Mouse (Mus musculus): ENCODE measurements at regions not wholly inside any gene's neighbourhood (a gene's known extent, or its start where the extent isn't known, plus 50 kb on each side); places are given as distances from the start of the nearest gene placed in this dataset.

- DNase-seq, result no peak
- no peak for TF ChIP-seq CTCF (IDR thresholded peaks at IDR 0.05)
- Histone ChIP-seq H3K4me3 (no peak overlapping the region), H3K27ac (no peak overlapping the region)
- intact Hi-C loops (cut with DNase I), result no loop called here
Observed at GRCm38 (mm10) chr2:101083813-101084212, 540.7 kb upstream of the Rag2 start.

DNA sequence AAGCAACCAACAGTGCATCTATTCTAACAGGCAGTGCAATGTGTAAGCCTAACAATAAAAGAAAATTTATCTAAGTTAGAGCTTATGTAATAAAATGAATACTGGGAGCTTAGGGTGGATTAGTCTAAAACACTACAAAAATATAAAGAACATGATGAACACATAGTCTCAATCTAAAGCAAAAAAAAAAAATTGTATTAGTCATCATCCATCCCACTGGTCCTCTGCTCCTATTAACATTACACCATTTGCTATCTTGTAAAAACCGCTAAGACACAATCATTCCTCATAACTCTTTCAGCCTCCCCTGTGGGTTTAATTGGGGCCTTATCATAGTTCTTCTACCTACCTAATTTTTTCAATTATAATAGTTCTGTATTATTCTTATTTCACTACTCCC lies 539.9 kb upstream of the Rag2 start:
- Histone ChIP-seq H3K4me3 (no peak overlapping the region), H3K27ac (no peak overlapping the region)
- intact Hi-C loops (cut with DNase I), result no loop called here
- no peak for DNase-seq
- TF ChIP-seq CTCF (IDR thresholded peaks at IDR 0.05), result no peak

- intact Hi-C loops (cut with DNase I), result no loop called here
- Histone ChIP-seq H3K27ac (no peak overlapping the region), H3K4me3 (no peak overlapping the region)
- DNase-seq, result peak; percentile 22
- TF ChIP-seq CTCF (IDR thresholded peaks at IDR 0.05), result no peak
Observed at GRCm38 (mm10) chr2:101107183-101107872, 517.2 kb upstream of the Rag2 start.

- Histone ChIP-seq H3K4me3 (no peak overlapping the region), H3K27ac (no peak overlapping the region)
- intact Hi-C loops (cut with DNase I), result no loop called here
- no peak for TF ChIP-seq CTCF (IDR thresholded peaks at IDR 0.05)
- no peak for DNase-seq
Observed at GRCm38 (mm10) chr2:101136867-101137266, 487.7 kb upstream of the Rag2 start.

- Histone ChIP-seq H3K27ac (no peak overlapping the region), H3K4me3 (no peak overlapping the region)
- TF ChIP-seq CTCF (IDR thresholded peaks at IDR 0.05), result no peak
- intact Hi-C loops (cut with DNase I), result no loop called here
- peak; percentile 28 for DNase-seq
Observed at GRCm38 (mm10) chr2:101139931-101140330, 484.6 kb upstream of the Rag2 start.

GRCm38 (mm10) chr2:101156755-101157271 lies 467.7 kb upstream of the Rag2 start:
- no peak for DNase-seq
- no peak overlapping the region for H3K4me3 ChIP-seq
- H3K27ac ChIP-seq, result no peak overlapping the region
- TF ChIP-seq CTCF (IDR thresholded peaks at IDR 0.05), result no peak
- intact Hi-C loops (cut with DNase I), result no loop called here

GRCm38 (mm10) chr2:101159276-101159675 lies 465.2 kb upstream of the Rag2 start:
- no peak overlapping the region for H3K4me3 ChIP-seq
- no peak overlapping the region for H3K27ac ChIP-seq
- DNase-seq, result no peak
- intact Hi-C loops (cut with DNase I), result no loop called here
- peak; percentile 46 for TF ChIP-seq CTCF (IDR thresholded peaks at IDR 0.05)

GRCm38 (mm10) chr2:101165942-101166341 lies 458.6 kb upstream of the Rag2 start:
- no peak for TF ChIP-seq CTCF (IDR thresholded peaks at IDR 0.05)
- DNase-seq, result no peak
- Histone ChIP-seq H3K4me3 (no peak overlapping the region), H3K27ac (no peak overlapping the region)
- intact Hi-C loops (cut with DNase I), result no loop called here

DNA sequence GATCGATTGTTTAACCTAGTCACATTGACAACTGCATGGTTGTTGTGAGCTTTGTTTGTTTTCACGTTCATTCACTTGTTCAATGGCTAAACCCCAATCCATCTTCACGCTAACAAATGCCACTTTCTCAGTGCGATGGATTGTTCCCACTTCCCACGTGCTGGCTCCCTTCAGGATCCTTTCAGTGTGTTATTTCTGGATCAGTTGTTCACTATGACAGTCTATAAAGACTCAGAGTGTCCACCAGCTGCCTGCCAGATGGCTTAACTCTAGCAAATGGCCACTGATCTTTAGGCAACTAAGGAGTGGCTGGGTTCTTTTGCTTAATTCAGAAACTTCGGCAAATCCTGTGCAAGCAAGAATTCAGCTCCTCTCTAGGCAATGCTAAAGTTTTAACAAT lies 451.7 kb upstream of the Rag2 start:
- no peak for DNase-seq
- TF ChIP-seq CTCF (IDR thresholded peaks at IDR 0.05), result no peak
- H3K27ac ChIP-seq, result no peak overlapping the region
- intact Hi-C loops (cut with DNase I), result no loop called here
- no peak overlapping the region for H3K4me3 ChIP-seq

DNA sequence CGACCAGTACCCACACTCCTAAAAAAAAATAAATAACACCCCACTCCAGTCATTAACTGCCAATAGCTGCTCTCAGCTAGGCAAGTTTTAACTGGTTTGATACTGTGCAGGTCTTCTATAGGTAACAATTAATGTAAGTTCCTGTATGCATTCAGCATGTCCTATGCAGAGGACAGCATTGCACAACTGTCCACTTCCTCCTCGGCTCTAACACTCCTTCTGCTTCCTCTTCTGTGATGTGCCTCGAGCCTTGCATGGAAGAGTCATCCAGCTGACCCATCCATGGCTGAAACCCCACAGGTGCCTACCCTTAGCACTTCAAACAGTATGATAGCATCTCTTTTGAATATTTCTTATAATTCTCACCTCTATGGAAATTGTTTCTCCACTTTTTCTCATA lies 449.4 kb upstream of the Rag2 start:
- H3K4me3 ChIP-seq, result no peak overlapping the region
- intact Hi-C loops (cut with DNase I), result no loop called here
- H3K27ac ChIP-seq, result no peak overlapping the region
- no peak for TF ChIP-seq CTCF (IDR thresholded peaks at IDR 0.05)
- DNase-seq, result no peak

- intact Hi-C loops (cut with DNase I), result no loop called here
- Histone ChIP-seq H3K4me3 (no peak overlapping the region), H3K27ac (no peak overlapping the region)
- DNase-seq, result no peak
- no peak for TF ChIP-seq CTCF (IDR thresholded peaks at IDR 0.05)
Observed at GRCm38 (mm10) chr2:101206637-101207036, 417.9 kb upstream of the Rag2 start.

- TF ChIP-seq CTCF (IDR thresholded peaks at IDR 0.05), result no peak
Observed at GRCm38 (mm10) chr2:101209136-101209535, 415.4 kb upstream of the Rag2 start.

GRCm38 (mm10) chr2:101220759-101221158 lies 403.8 kb upstream of the Rag2 start:
- H3K4me3 ChIP-seq, result no peak overlapping the region
- no peak for TF ChIP-seq CTCF (IDR thresholded peaks at IDR 0.05)
- intact Hi-C loops (cut with DNase I), result no loop called here
- no peak for DNase-seq
- no peak overlapping the region for H3K27ac ChIP-seq

More at GRCm38 (mm10) chr2:101209136-101209535, 415.4 kb upstream of the Rag2 start:
- no peak overlapping the region for H3K4me3 ChIP-seq
- intact Hi-C loops (cut with DNase I), result no loop called here
- DNase-seq, result no peak
- no peak overlapping the region for H3K27ac ChIP-seq

DNA sequence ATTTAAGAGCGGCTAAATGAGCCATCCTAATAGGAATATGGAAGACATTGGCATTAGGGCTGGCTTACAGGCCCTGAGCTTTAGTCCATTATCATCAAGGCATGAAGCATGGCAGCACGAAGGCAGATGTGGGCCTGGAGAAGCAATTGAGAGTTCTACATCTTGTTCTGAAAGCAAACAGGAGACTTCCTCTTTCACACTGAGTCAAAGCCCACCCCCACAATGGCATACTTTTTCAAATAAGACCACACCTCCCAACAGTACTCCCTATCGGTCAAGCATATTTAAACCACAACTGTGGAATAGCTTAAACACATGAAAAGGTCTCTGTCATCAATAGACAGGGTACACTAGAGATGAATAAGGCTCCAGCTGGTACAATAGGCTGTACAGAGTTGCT lies 381.5 kb upstream of the Rag2 start:
- Histone ChIP-seq H3K4me3 (no peak overlapping the region), H3K27ac (no peak overlapping the region)
- DNase-seq, result no peak
- TF ChIP-seq CTCF (IDR thresholded peaks at IDR 0.05), result no peak
- intact Hi-C loops (cut with DNase I), result no loop called here

Measured in gastrocnemius, adult 2 months (tissue).